Mouse (Mus musculus) G1E (cell line): ENCODE results near the gene Cwc15.

Experiments used
- CTCF ChIP-seq: IDR thresholded peaks from 2 replicates; pipeline ENCODE4 v1.5.1; 2012; ENCODE audit warnings: low read depth, low read length, inconsistent platforms, mixed read lengths
- GATA1 ChIP-seq: IDR thresholded peaks from 2 replicates; pipeline ENCODE4 v1.6.1; 2012; ENCODE audit warnings: borderline replicate concordance, low read length, inconsistent platforms, mixed read lengths
- POLR2AphosphoS5 ChIP-seq: IDR thresholded peaks from 2 replicates; pipeline ENCODE4 v1.6.1; 2012; ENCODE audit warnings: low read depth, low read length, inconsistent platforms; ENCODE audit not compliant: insufficient replicate concordance
- TAL1 ChIP-seq: conservative IDR thresholded peaks from 2 replicates; pipeline ENCODE4 v1.6.1; 2012; ENCODE audit warnings: low read depth, low read length, inconsistent platforms, mixed read lengths

- TF ChIP-seq CTCF (no peak), TAL1 (no peak), GATA1 (no peak), POLR2AphosphoS5 (no peak)
Measured at GRCm38 (mm10) chr9:14559996-14560395, 59.6 kb downstream of the Cwc15 start.
